Mouse (Mus musculus): ENCODE measurements around the gene Sorcs3. TPM values are rescaled to one million over a fixed set of nuclear protein-coding genes. Genes with fewer than 3 reads are reported as not detected.

Gene Sorcs3
- polyA plus RNA-seq, 1 experiment from 2014 or later = 9.9 TPM

DNA sequence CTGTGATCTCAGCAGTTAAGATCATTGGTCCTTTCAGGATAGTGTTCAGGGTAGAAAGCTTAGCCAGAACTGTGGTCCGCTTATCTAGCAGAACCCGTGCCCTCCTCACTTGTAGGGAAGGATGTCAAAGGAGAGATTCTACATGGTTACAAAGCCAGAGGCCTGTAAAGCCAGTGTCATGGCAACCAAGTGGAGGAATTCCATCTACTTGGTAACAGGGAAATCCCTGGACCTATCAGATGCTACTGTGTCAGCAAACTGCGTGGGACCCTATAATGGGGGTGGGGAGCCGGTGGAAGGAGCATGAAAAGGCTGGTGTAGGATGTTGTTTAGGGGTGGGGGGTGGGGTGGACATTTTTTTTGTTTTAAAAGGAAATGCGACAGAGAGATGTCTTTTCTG lies 57.9 kb downstream of the Sorcs3 start:
- no peak overlapping the region for H3K4me3 ChIP-seq (replicated peaks; ENCODE audit: low read length)
- no peaks in the 10 kb centered on the region for H3K36me3 ChIP-seq (ENCODE audit: control insufficient read depth, insufficient read depth)
- 51% methylated on average over 5 of the region's 5 CpGs for WGBS
- H3K27ac ChIP-seq (ENCODE audit: low read length) = no peak overlapping the region
- H3K4me2 ChIP-seq (ENCODE audit: low read length) = no peak overlapping the region
- no peaks in the 10 kb centered on the region for H3K4me1 ChIP-seq (replicated peaks; ENCODE audit: control insufficient read depth, insufficient read depth, low read length)
- no peak overlapping the region for H3K9ac ChIP-seq (replicated peaks; ENCODE audit: low read depth, low read length)
- no peaks in the 10 kb centered on the region for H3K27me3 ChIP-seq (replicated peaks; ENCODE audit: control insufficient read depth, insufficient read depth, low read length)
- no peak for ATAC-seq
- no peaks in the 10 kb centered on the region for H3K9me3 ChIP-seq (ENCODE audit: control insufficient read depth, low read length)

DNA sequence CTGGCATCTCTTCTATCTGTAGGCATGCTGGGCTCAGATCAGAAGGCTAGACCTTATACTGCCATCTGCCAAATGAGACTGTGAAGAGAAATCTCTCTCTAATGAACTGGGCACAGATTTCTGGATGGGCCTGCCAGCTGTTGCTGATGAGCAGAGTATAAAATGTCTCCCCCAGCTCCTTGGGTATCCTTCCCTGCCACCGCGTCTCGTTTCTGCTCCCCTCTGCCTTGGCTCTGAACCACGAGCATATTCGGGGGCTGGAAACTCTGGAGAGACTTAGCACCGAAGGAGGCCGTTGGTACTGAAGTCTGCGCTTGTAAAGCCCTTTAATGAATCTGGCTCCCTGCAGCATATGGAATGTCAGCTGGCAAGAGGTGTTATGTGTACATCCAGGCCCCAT lies 74.4 kb downstream of the Sorcs3 start:
- no peak for ATAC-seq
- H3K9ac ChIP-seq (replicated peaks; ENCODE audit: low read depth, low read length) = no peak overlapping the region
- no peak overlapping the region for H3K4me2 ChIP-seq (ENCODE audit: low read length)
- H3K36me3 ChIP-seq (ENCODE audit: control insufficient read depth, insufficient read depth) = no peaks in the 10 kb centered on the region
- H3K9me3 ChIP-seq (ENCODE audit: control insufficient read depth, low read length) = no peaks in the 10 kb centered on the region
- H3K4me1 ChIP-seq (replicated peaks; ENCODE audit: control insufficient read depth, insufficient read depth, low read length) = peaks cover 5% of the 10 kb centered on the region
- H3K27me3 ChIP-seq (replicated peaks; ENCODE audit: control insufficient read depth, insufficient read depth, low read length) = no peaks in the 10 kb centered on the region
- no peak overlapping the region for H3K27ac ChIP-seq (ENCODE audit: low read length)
- WGBS = 37% methylated on average over 8 of the region's 8 CpGs
- H3K4me3 ChIP-seq (replicated peaks; ENCODE audit: low read length) = no peak overlapping the region

DNA sequence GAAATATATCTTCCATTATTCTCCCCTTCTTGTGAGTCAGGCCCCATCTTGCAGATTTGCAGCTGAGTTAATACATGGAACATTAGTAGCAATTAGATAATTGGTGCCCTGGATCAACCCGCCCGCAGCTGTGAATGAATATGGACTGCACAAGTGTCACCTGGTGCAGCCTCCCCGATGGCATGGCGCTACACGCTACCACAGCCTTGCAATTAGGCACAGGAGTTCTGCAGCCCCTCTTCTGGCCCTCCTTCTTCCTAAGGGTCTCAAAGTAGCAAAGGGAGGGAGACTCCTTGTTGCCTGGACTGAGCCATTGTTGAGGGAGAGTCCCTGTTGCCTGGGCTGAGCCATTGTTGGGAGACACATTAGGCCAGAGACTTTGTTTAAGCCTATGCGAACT lies 76.4 kb downstream of the Sorcs3 start:
- H3K4me2 ChIP-seq (ENCODE audit: low read length) = no peak overlapping the region
- H3K4me1 ChIP-seq (replicated peaks; ENCODE audit: control insufficient read depth, insufficient read depth, low read length) = peaks cover 8% of the 10 kb centered on the region
- H3K27ac ChIP-seq (ENCODE audit: low read length) = no peak overlapping the region
- H3K27me3 ChIP-seq (replicated peaks; ENCODE audit: control insufficient read depth, insufficient read depth, low read length) = no peaks in the 10 kb centered on the region
- H3K36me3 ChIP-seq (ENCODE audit: control insufficient read depth, insufficient read depth) = no peaks in the 10 kb centered on the region
- no peak overlapping the region for H3K4me3 ChIP-seq (replicated peaks; ENCODE audit: low read length)
- WGBS = 27% methylated on average over 6 of the region's 6 CpGs
- no peaks in the 10 kb centered on the region for H3K9me3 ChIP-seq (ENCODE audit: control insufficient read depth, low read length)
- H3K9ac ChIP-seq (replicated peaks; ENCODE audit: low read depth, low read length) = no peak overlapping the region
- peak; percentile 78 for ATAC-seq

DNA sequence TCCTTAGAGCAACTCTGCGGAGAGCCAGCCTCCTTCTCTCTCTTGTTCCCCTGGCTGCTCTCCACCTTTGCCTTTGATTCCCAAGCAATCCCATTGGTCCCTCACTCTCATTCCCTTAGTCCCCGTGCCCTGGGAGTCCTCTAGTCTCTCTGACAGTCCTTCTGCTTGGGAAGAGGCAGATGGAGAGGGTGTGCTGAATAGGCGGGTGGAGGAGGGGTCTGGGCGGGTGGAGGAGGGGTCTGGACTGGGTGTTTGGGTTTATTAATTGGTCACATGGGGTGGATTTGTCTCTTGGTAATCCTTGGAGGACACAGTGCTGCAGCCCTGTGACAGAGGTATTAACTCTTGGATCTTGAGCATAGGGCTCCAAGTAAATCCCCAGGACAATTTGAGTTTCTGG lies 77.4 kb downstream of the Sorcs3 start:
- H3K36me3 ChIP-seq (ENCODE audit: control insufficient read depth, insufficient read depth) = no peaks in the 10 kb centered on the region
- H3K4me1 ChIP-seq (replicated peaks; ENCODE audit: control insufficient read depth, insufficient read depth, low read length) = peaks cover 8% of the 10 kb centered on the region
- WGBS = 27% methylated on average over 4 of the region's 4 CpGs
- no peaks in the 10 kb centered on the region for H3K27me3 ChIP-seq (replicated peaks; ENCODE audit: control insufficient read depth, insufficient read depth, low read length)
- H3K9me3 ChIP-seq (ENCODE audit: control insufficient read depth, low read length) = no peaks in the 10 kb centered on the region
- no peak overlapping the region for H3K27ac ChIP-seq (ENCODE audit: low read length)
- H3K4me3 ChIP-seq (replicated peaks; ENCODE audit: low read length) = no peak overlapping the region
- H3K4me2 ChIP-seq (ENCODE audit: low read length) = no peak overlapping the region
- peak; percentile 41 for ATAC-seq
- no peak overlapping the region for H3K9ac ChIP-seq (replicated peaks; ENCODE audit: low read depth, low read length)

DNA sequence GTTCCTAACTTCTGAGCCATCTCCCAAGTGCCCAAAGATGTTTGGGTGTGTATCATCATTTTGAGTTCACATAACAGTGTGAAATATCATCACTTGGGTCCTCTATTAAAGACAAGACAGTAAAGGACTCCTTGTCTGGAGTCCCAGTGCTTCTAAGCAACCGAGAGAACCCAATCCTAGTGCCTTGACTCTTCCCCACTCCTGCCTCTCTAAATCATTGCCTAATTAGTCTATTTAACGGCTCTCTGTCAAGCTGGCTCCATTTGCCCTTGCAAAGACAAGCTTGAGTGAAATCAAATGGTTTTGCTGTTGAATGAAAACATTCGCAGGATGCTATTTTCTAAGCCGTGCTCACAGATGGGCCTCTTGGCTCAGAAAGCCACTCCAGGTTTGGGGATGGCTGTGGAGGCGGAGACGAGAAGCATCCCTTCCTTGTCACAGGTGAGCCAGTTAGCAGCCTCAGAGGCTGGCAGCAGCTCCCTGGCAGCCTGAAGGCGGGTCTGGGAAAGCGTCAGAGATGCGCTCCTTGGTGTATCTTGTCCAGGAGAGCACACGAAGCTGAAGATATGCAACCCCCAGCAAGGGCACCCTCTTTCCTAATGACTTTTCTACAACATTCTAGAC lies 79.9 kb downstream of the Sorcs3 start:
- Histone ChIP-seq H3K27ac (ENCODE audit: low read length) (no peak overlapping the region), H3K9me3 (ENCODE audit: control insufficient read depth, low read length) (no peaks in the 10 kb centered on the region)

DNA sequence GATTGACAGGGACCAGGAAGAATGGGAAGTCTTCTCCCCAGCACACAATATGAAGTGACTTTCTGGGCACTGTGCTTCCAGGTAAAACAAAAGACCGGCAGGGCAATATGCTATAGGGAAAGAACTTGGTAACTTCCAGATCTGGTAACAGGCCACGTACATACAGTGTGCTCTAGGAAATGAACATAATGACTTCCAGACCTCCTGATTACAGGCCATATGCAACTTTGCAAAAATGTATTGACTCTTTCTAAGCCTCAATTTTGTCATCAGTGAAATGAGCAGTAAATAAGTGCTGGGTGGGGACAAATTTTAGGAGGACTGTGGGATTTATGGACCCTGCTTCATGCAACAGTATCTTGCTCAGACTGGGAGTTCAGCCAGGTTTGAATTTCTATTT lies 88.4 kb downstream of the Sorcs3 start:
- Histone ChIP-seq H3K27me3 (replicated peaks; ENCODE audit: control insufficient read depth, insufficient read depth, low read length) (no peaks in the 10 kb centered on the region), H3K4me1 (replicated peaks; ENCODE audit: control insufficient read depth, insufficient read depth, low read length) (no peaks in the 10 kb centered on the region), H3K9me3 (ENCODE audit: control insufficient read depth, low read length) (no peaks in the 10 kb centered on the region), H3K36me3 (ENCODE audit: control insufficient read depth, insufficient read depth) (no peaks in the 10 kb centered on the region), H3K27ac (ENCODE audit: low read length) (no peak overlapping the region), H3K4me3 (replicated peaks; ENCODE audit: low read length) (no peak overlapping the region), H3K9ac (replicated peaks; ENCODE audit: low read depth, low read length) (no peak overlapping the region), H3K4me2 (ENCODE audit: low read length) (no peak overlapping the region)
- ATAC-seq = no peak
- WGBS = 84% methylated on average over 2 of the region's 2 CpGs

More for the DNA sequence above, 79.9 kb downstream of the Sorcs3 start:
- ATAC-seq = peak; percentile 41; the same call in 1 of the 2 replicates
- H3K4me2 ChIP-seq (ENCODE audit: low read length) = no peak overlapping the region
- H3K9ac ChIP-seq (replicated peaks; ENCODE audit: low read depth, low read length) = no peak overlapping the region
- H3K4me3 ChIP-seq (replicated peaks; ENCODE audit: low read length) = no peak overlapping the region
- H3K27me3 ChIP-seq (replicated peaks; ENCODE audit: control insufficient read depth, insufficient read depth, low read length) = no peaks in the 10 kb centered on the region
- 42% methylated on average over 10 of the region's 10 CpGs for WGBS
- peaks cover 8% of the 10 kb centered on the region for H3K4me1 ChIP-seq (replicated peaks; ENCODE audit: control insufficient read depth, insufficient read depth, low read length)
- no peaks in the 10 kb centered on the region for H3K36me3 ChIP-seq (ENCODE audit: control insufficient read depth, insufficient read depth)

DNA sequence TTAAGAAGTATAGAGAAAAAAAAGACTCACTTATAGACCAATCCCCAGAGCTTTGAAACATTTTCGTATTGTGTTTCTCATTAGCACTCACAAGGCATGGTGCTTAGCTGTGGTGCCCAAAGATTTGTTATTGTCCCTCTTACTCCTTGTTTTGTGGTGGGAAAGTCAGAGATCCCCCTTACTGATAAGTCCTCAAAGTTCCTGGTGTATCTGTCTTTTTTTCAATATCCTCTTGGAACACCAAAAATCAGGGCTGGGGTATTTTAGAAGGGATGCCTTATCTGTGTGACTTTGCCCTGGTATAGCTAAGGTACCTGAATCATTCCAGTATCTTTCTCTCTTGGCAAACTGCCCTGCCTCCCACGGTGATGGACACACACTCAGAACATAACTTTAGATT lies 92.6 kb downstream of the Sorcs3 start:
- no peak for ATAC-seq
- no peak overlapping the region for H3K9ac ChIP-seq (replicated peaks; ENCODE audit: low read depth, low read length)
- no peak overlapping the region for H3K4me3 ChIP-seq (replicated peaks; ENCODE audit: low read length)
- H3K4me2 ChIP-seq (ENCODE audit: low read length) = no peak overlapping the region
- no peak overlapping the region for H3K27ac ChIP-seq (ENCODE audit: low read length)
- H3K36me3 ChIP-seq (ENCODE audit: control insufficient read depth, insufficient read depth) = no peaks in the 10 kb centered on the region
- no peaks in the 10 kb centered on the region for H3K9me3 ChIP-seq (ENCODE audit: control insufficient read depth, low read length)
- H3K4me1 ChIP-seq (replicated peaks; ENCODE audit: control insufficient read depth, insufficient read depth, low read length) = peaks cover 13% of the 10 kb centered on the region
- 0 out of 2 replicates have a peak, but pooled peaks cover 3% of the 10 kb centered on the region for H3K27me3 ChIP-seq (replicated peaks; ENCODE audit: control insufficient read depth, insufficient read depth, low read length)
- WGBS = 69% methylated on average over 2 of the region's 2 CpGs

DNA sequence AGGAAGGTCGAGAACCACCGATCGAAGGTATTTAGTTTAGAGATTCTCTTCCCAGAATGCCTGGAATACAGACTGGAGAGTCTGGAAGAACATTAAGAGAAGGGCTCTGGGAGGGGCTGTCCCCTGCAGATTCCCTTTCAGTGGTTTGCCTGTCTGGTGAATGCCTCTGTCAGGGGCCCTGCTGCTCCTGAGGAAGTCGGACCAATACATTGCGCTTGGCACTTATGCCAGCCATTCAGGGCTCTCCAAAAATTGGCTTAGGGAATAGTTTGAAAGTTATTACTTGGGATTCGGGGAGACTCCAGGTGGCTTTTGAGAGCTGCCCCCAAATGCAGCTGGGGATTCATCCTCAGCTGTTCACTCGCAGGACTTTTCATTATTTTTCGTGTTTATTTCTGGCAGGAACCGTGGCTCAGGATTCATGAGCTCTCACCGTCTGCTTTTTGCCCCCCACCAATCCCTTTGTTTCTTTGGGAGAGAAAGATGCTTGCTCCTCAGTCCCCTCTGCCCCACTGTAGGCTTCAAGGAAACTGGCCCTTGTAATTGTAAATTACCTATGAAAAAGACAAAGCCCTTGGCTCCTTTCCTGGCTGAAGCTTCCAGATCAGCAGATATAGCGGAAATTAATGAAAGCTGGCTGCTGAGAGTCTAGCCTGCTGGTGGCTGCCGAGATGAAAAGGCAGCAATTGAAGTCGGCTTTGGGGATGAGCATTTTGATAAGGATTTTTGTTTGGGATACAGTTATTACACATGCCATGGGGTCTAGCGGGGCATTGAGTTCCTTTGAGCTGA lies 94.8 kb downstream of the Sorcs3 start:
- Histone ChIP-seq H3K4me3 (replicated peaks; ENCODE audit: low read length) (no peak overlapping the region), H3K4me1 (replicated peaks; ENCODE audit: control insufficient read depth, insufficient read depth, low read length) (peaks cover 13% of the 10 kb centered on the region), H3K27me3 (replicated peaks; ENCODE audit: control insufficient read depth, insufficient read depth, low read length) (0 out of 2 replicates have a peak, but pooled peaks cover 3% of the 10 kb centered on the region), H3K36me3 (ENCODE audit: control insufficient read depth, insufficient read depth) (no peaks in the 10 kb centered on the region), H3K9me3 (ENCODE audit: control insufficient read depth, low read length) (0 out of 2 replicates have a peak, but pooled peaks cover 2% of the 10 kb centered on the region), H3K4me2 (ENCODE audit: low read length) (peak overlapping the region; percentile 24; the same call in 1 of the 2 replicates), H3K27ac (ENCODE audit: low read length) (no peak overlapping the region), H3K9ac (replicated peaks; ENCODE audit: low read depth, low read length) (no peak overlapping the region)
- 8% methylated on average over 14 of the region's 14 CpGs for WGBS
- ATAC-seq = peak; percentile 54

DNA sequence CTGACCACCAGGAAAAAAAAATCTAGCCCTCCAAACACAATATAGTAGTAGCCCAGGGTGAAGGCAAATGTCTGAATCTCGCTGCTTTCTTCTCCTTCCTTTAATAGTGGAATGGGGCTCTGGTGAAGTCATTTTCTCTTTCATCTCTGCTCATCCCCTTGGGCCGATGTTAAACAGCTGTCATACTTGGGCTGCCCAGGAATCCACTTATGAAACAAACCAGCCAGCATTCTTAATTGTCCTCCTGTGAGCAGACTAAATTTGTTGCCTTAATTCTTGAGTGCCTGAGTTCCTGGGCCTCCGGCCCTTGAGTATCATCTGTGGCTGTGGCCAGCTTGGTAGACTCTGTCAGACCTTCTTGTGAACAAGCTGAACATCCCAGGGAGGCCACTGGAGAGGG lies 95.5 kb downstream of the Sorcs3 start:
- no peak for ATAC-seq
- Histone ChIP-seq H3K27me3 (replicated peaks; ENCODE audit: control insufficient read depth, insufficient read depth, low read length) (0 out of 2 replicates have a peak, but pooled peaks cover 3% of the 10 kb centered on the region), H3K4me3 (replicated peaks; ENCODE audit: low read length) (no peak overlapping the region), H3K27ac (ENCODE audit: low read length) (no peak overlapping the region), H3K4me1 (replicated peaks; ENCODE audit: control insufficient read depth, insufficient read depth, low read length) (peaks cover 13% of the 10 kb centered on the region), H3K36me3 (ENCODE audit: control insufficient read depth, insufficient read depth) (no peaks in the 10 kb centered on the region), H3K9ac (replicated peaks; ENCODE audit: low read depth, low read length) (no peak overlapping the region), H3K4me2 (ENCODE audit: low read length) (no peak overlapping the region), H3K9me3 (ENCODE audit: control insufficient read depth, low read length) (0 out of 2 replicates have a peak, but pooled peaks cover 2% of the 10 kb centered on the region)
- 35% methylated on average over 3 of the region's 3 CpGs for WGBS

Measured in forebrain, embryonic 16.5 days (tissue).